Mouse (Mus musculus): ENCODE data around the gene Slc25a4.

- TF ChIP-seq CTCF (IDR thresholded peaks at IDR 0.05; ENCODE audit: low read depth, low read length): no peak
- no peak for TF ChIP-seq TAL1 (conservative IDR thresholded peaks at IDR 0.05; ENCODE audit: low read depth, low read length)
- no peak for TF ChIP-seq POLR2AphosphoS5 (IDR thresholded peaks at IDR 0.05; ENCODE audit: insufficient replicate concordance, low read depth, low read length)
Observed at GRCm38 (mm10) chr8:46232798-46233197, 21.7 kb upstream of the Slc25a4 start.
